20 mouse cellular contexts compared by ENCODE assay signal in genomic region chr1:161957964-161958950, GRCm38 (mm10). TPM values are rescaled to one million over a fixed set of nuclear protein-coding genes. Genes with fewer than 3 reads are reported as not detected.
"Had no signal": no experiment of that assay in that cellular context is flagged by ENCODE, and none has a peak within 500 bp of the region (broad histone marks: within the 10 kb centered on the region; RNA-seq: fewer than 3 reads in every experiment).

No protein-coding gene starts in this region.

- H3K27me3 ChIP-seq: limb, embryonic 13.5 days; lung, embryonic 15.5 days; megakaryocyte, embryonic 14.5 days; midbrain, embryonic 15.5 days; neural tube, embryonic 12.5 days had no signal

- H3K9me3 ChIP-seq: limb, embryonic 13.5 days; lung, embryonic 15.5 days; megakaryocyte, embryonic 14.5 days; midbrain, embryonic 15.5 days; neural tube, embryonic 12.5 days had no signal

- ATAC-seq: intestine, embryonic 16.5 days; midbrain, embryonic 15.5 days had no signal

- H3K36me3 ChIP-seq: limb, embryonic 13.5 days; lung, embryonic 15.5 days; midbrain, embryonic 15.5 days; neural tube, embryonic 12.5 days had no signal

- H3K4me3 ChIP-seq: left cerebral cortex, adult 2 months; limb, embryonic 13.5 days; lung, embryonic 15.5 days; megakaryocyte, embryonic 14.5 days; midbrain, embryonic 15.5 days; neural tube, embryonic 12.5 days had no signal

- DNase-seq: kidney, adult 8-10 months; kidney, postnatal 25 days; lung, postnatal 14 days; thymus, postnatal 36 days had no signal

- H3K4me1 ChIP-seq: lung, embryonic 15.5 days; midbrain, embryonic 15.5 days; neural tube, embryonic 12.5 days had no signal

- H3K4me2 ChIP-seq: limb, embryonic 13.5 days; lung, embryonic 15.5 days; midbrain, embryonic 11.5 days; midbrain, embryonic 15.5 days; neural tube, embryonic 12.5 days had no signal

- H3K9ac ChIP-seq: limb, embryonic 13.5 days; liver, embryonic 14.5 days; lung, embryonic 15.5 days; midbrain, embryonic 15.5 days; neural tube, embryonic 12.5 days had no signal

- H3K27ac ChIP-seq: left cerebral cortex, adult 2 months; limb, embryonic 13.5 days; liver, embryonic 14.5 days; lung, embryonic 15.5 days; macrophage; midbrain, embryonic 15.5 days; neural tube, embryonic 12.5 days had no signal

RNA-seq across cellular contexts. Expression of gene 4930558K02Rik, which starts 21.2 kb away (rescaled TPM):
- total RNA-seq: layer of hippocampus, postnatal 25 days; left cerebral cortex, adult 2 months; left cerebral cortex, postnatal 25 days; monocyte, adult 5-6 weeks; neutrophil, adult 5-6 weeks had no signal
- polyA plus RNA-seq: intestine, embryonic 16.5 days; kidney, embryonic 16.5 days; limb, embryonic 13.5 days; liver, embryonic 14.5 days; lung, embryonic 15.5 days; macrophage; midbrain, embryonic 11.5 days; neural tube, embryonic 12.5 days; stomach, embryonic 16.5 days had no signal
